Mouse (Mus musculus): ENCODE measurements around the gene Celf5.

Gene Celf5

GRCm38 (mm10) chr10:81482533-81482889, at the start of gene Celf5:
Gene Celf5 (minus strand): TSS chr10:81482709.
- no peak for DNase-seq (ENCODE audit: low read depth, low spot score)

- no peak for DNase-seq (ENCODE audit: low read depth, low spot score)
These were observed 44.3 kb upstream of the Celf5 start for GRCm38 (mm10) chr10:81526779-81527178.

GRCm38 (mm10) chr10:81525017-81525694, 42.6 kb upstream of the Celf5 start:
- DNase-seq (ENCODE audit: low read depth, low spot score) = no peak

GRCm38 (mm10) chr10:81524051-81524605, 41.6 kb upstream of the Celf5 start, which contains the start of gene Gna15:
Gene Gna15 (minus strand): TSS chr10:81524225.
- no peak for DNase-seq (ENCODE audit: low read depth, low spot score)

- DNase-seq (ENCODE audit: low read depth, low spot score) = no peak
These were observed 41.1 kb upstream of the Celf5 start for GRCm38 (mm10) chr10:81523570-81523969.

GRCm38 (mm10) chr10:81523142-81523541, 40.6 kb upstream of the Celf5 start:
- DNase-seq (ENCODE audit: low read depth, low spot score) = no peak

GRCm38 (mm10) chr10:81519978-81520365, 37.5 kb upstream of the Celf5 start:
- no peak for DNase-seq (ENCODE audit: low read depth, low spot score)

GRCm38 (mm10) chr10:81519227-81519977, 36.9 kb upstream of the Celf5 start:
- DNase-seq (ENCODE audit: low read depth, low spot score) = no peak

GRCm38 (mm10) chr10:81518546-81518945, 36.0 kb upstream of the Celf5 start:
- no peak for DNase-seq (ENCODE audit: low read depth, low spot score)

GRCm38 (mm10) chr10:81517227-81517626, 34.7 kb upstream of the Celf5 start:
- no peak for DNase-seq (ENCODE audit: low read depth, low spot score)

- DNase-seq (ENCODE audit: low read depth, low spot score) = no peak
These were observed 31.3 kb upstream of the Celf5 start for GRCm38 (mm10) chr10:81513798-81514197.

- no peak for DNase-seq (ENCODE audit: low read depth, low spot score)
These were observed 27.8 kb upstream of the Celf5 start for GRCm38 (mm10) chr10:81510246-81510810.

GRCm38 (mm10) chr10:81507691-81508489, 25.4 kb upstream of the Celf5 start:
- DNase-seq (ENCODE audit: low read depth, low spot score) = peak; percentile 63

GRCm38 (mm10) chr10:81507095-81507494, 24.6 kb upstream of the Celf5 start:
- DNase-seq (ENCODE audit: low read depth, low spot score) = no peak

- no peak for DNase-seq (ENCODE audit: low read depth, low spot score)
These were observed 22.6 kb upstream of the Celf5 start for GRCm38 (mm10) chr10:81505016-81505664.

- no peak for DNase-seq (ENCODE audit: low read depth, low spot score)
These were observed 20.1 kb upstream of the Celf5 start for GRCm38 (mm10) chr10:81502658-81503057.

GRCm38 (mm10) chr10:81501863-81502262, 19.4 kb upstream of the Celf5 start:
- no peak for DNase-seq (ENCODE audit: low read depth, low spot score)

GRCm38 (mm10) chr10:81500032-81500431, 17.5 kb upstream of the Celf5 start, which contains the start of gene S1pr4:
Gene S1pr4 (minus strand): TSS chr10:81500132.
- DNase-seq (ENCODE audit: low read depth, low spot score) = no peak

GRCm38 (mm10) chr10:81499250-81499901, 16.9 kb upstream of the Celf5 start:
- DNase-seq (ENCODE audit: low read depth, low spot score) = no peak
